ENCODE assay signal across 8 mouse cellular contexts in genomic region chr17:29267931-29268681, GRCm38 (mm10). TPM values are rescaled to one million over a fixed set of nuclear protein-coding genes. Genes with fewer than 3 reads are reported as not detected.
DNase-seq lines count a peak whose midpoint lies in the region; ATAC-seq and TF ChIP-seq lines count a peak whose summit lies in the region.

No protein-coding gene starts in this region.

- peak overlapping the region; percentile 68 for H3K4me3 ChIP-seq in embryonic facial prominence, embryonic 14.5 days (ENCODE audit: low read depth, low read length)
- peak overlapping the region; percentile 28 for H3K4me3 ChIP-seq in kidney, adult 2 months (ENCODE audit: insufficient read depth, low read depth, low read length)
- H3K4me3 ChIP-seq in midbrain, embryonic 10.5 days, result peak overlapping the region; percentile 93

- no peak for TF ChIP-seq CTCF in kidney, adult 2 months (conservative IDR thresholded peaks at IDR 0.05; ENCODE audit: insufficient read depth, insufficient read length, low read depth, low read length)

- no peaks in the 10 kb centered on the region for H3K9me3 ChIP-seq in embryonic facial prominence, embryonic 14.5 days (ENCODE audit: control insufficient read depth, low read length)
- no peaks in the 10 kb centered on the region for H3K9me3 ChIP-seq in midbrain, embryonic 10.5 days (replicated peaks)

- H3K9ac ChIP-seq in embryonic facial prominence, embryonic 14.5 days (ENCODE audit: low read depth, low read length), result peak overlapping the region; percentile 90

- WGBS in embryonic facial prominence, embryonic 14.5 days, result 56% methylated on average over 6 of the region's 6 CpGs
- 39% methylated on average over 6 of the region's 6 CpGs for WGBS in kidney, adult 2 months
- WGBS in midbrain, embryonic 10.5 days, result 61% methylated on average over 6 of the region's 6 CpGs

- H3K27ac ChIP-seq in embryonic facial prominence, embryonic 14.5 days (replicated peaks; ENCODE audit: low read depth, low read length), result peak overlapping the region; percentile 94
- peak overlapping the region; percentile 83; the same call in 1 of the 2 replicates for H3K27ac ChIP-seq in kidney, adult 2 months (ENCODE audit: insufficient read depth, low read depth, low read length)
- H3K27ac ChIP-seq in midbrain, embryonic 10.5 days (replicated peaks), result peak overlapping the region; percentile 94

- intact Hi-C loops in gastrocnemius, postnatal 36 days (cut with DNase I), result loop anchor here (1.0 to 5.0 kb wide), 2 partner anchors 59 to 103 kb away; no protein-coding TSS in a partner anchor

- no peaks in the 10 kb centered on the region for H3K27me3 ChIP-seq in embryonic facial prominence, embryonic 14.5 days (replicated peaks; ENCODE audit: control insufficient read depth, insufficient read depth, low read length)
- no peaks in the 10 kb centered on the region for H3K27me3 ChIP-seq in kidney, adult 2 months (replicated peaks; ENCODE audit: control insufficient read depth, insufficient read depth, low read length)
- H3K27me3 ChIP-seq in midbrain, embryonic 10.5 days (ENCODE audit: low read depth, poor library complexity, severe bottlenecking), result no peaks in the 10 kb centered on the region

- H3K4me2 ChIP-seq in embryonic facial prominence, embryonic 14.5 days (ENCODE audit: low read depth, low read length), result peak overlapping the region; percentile 75

- no peak for TF ChIP-seq POLR2A in kidney, adult 2 months (IDR thresholded peaks at IDR 0.05; ENCODE audit: low read depth, low read length)

- H3K36me3 ChIP-seq in embryonic facial prominence, embryonic 14.5 days (ENCODE audit: control insufficient read depth, insufficient read depth, low read length), result no peaks in the 10 kb centered on the region
- H3K36me3 ChIP-seq in kidney, adult 2 months (ENCODE audit: control insufficient read depth, insufficient read depth, low read length), result no peaks in the 10 kb centered on the region
- H3K36me3 ChIP-seq in midbrain, embryonic 10.5 days, result no peaks in the 10 kb centered on the region

- peaks cover 10% of the 10 kb centered on the region; the same call in 1 of the 2 replicates for H3K4me1 ChIP-seq in embryonic facial prominence, embryonic 14.5 days (ENCODE audit: control insufficient read depth, insufficient read depth, low read length)
- peaks cover 20% of the 10 kb centered on the region for H3K4me1 ChIP-seq in kidney, adult 2 months (ENCODE audit: control insufficient read depth, insufficient read depth, low read length)
- H3K4me1 ChIP-seq in midbrain, embryonic 10.5 days, result peaks cover 32% of the 10 kb centered on the region

- peak; percentile 44 for ATAC-seq in embryonic facial prominence, embryonic 14.5 days (ENCODE audit: low read depth)
- no peak for ATAC-seq in inflammation-experienced regulatory T-cells, adult 6 months

- DNase-seq in heart, adult 11 months, result peak; percentile 90
- no peak for DNase-seq in heart, postnatal 4 days
- peak; percentile 85 for DNase-seq in embryonic facial prominence, embryonic 14.5 days (ENCODE audit: low spot score)
- no peak for DNase-seq in kidney, adult 2 months
- no peak for DNase-seq in midbrain, embryonic 10.5 days (ENCODE audit: low spot score)
- DNase-seq in gastrocnemius, postnatal 36 days, result no peak
- no peak for DNase-seq in right cerebral cortex, postnatal 25 days

RNA-seq across cellular contexts. Expression of gene BC004004, which starts 0.5 kb away (rescaled TPM):
- total RNA-seq in heart, postnatal 4 days (2021), result 100 to 1,000 TPM; 158 to 161 TPM
- polyA plus RNA-seq in embryonic facial prominence, embryonic 14.5 days (2014; fragmentation: Nextera tagmentation; extraction: Ambion mirVana), result 82.1 and 85.6 TPM in 2 replicates
- polyA plus RNA-seq in kidney, adult 2 months (2012; rRNA removed), result 219 and 228 TPM in 2 replicates
- polyA plus RNA-seq in midbrain, embryonic 10.5 days (2016; fragmentation: Nextera tagmentation; extraction: Ambion mirVana), result 62.8 and 67.9 TPM in 2 replicates
- 100 to 1,000 TPM; 120 to 122 (median 120) TPM for polyA plus RNA-seq in inflammation-experienced regulatory T-cells, adult 6 months (2017; shearing (Covaris generic))
- 100 to 1,000 TPM; 104 to 106 TPM for total RNA-seq in gastrocnemius, postnatal 36 days (2021)

RNA-seq across cellular contexts. Expression of gene Ppil1, which starts 4.1 kb away (rescaled TPM):
- total RNA-seq in heart, postnatal 4 days (2021), result 10 to 100 TPM; 39.5 to 39.6 TPM
- polyA plus RNA-seq in embryonic facial prominence, embryonic 14.5 days (2014; fragmentation: Nextera tagmentation; extraction: Ambion mirVana), result 108 and 117 TPM in 2 replicates
- 21.5 and 23.5 TPM in 2 replicates for polyA plus RNA-seq in kidney, adult 2 months (2012; rRNA removed)
- polyA plus RNA-seq in midbrain, embryonic 10.5 days (2016; fragmentation: Nextera tagmentation; extraction: Ambion mirVana), result 205 and 232 TPM in 2 replicates
- 100 to 1,000 TPM in 1 of 3 experiments, 10 to 100 TPM in 2; 59.0 to 107 (median 62.4) TPM for polyA plus RNA-seq in inflammation-experienced regulatory T-cells, adult 6 months (2017; shearing (Covaris generic))
- total RNA-seq in gastrocnemius, postnatal 36 days (2021), result 1 to 10 TPM; 5.9 to 6.0 TPM

RNA-seq across cellular contexts. Expression of gene Cpne5, which starts 30.1 kb away (rescaled TPM):
- 1 to 10 TPM; 5.9 to 8.4 TPM for total RNA-seq in heart, postnatal 4 days (2021)
- 12.4 and 17.1 TPM in 2 replicates for polyA plus RNA-seq in embryonic facial prominence, embryonic 14.5 days (2014; fragmentation: Nextera tagmentation; extraction: Ambion mirVana)
- 0.78 and 1.2 TPM in 2 replicates for polyA plus RNA-seq in kidney, adult 2 months (2012; rRNA removed)
- polyA plus RNA-seq in midbrain, embryonic 10.5 days (2016; fragmentation: Nextera tagmentation; extraction: Ambion mirVana), result 10.7 and 14.8 TPM in 2 replicates
- 1 to 10 TPM in 2 of 3 experiments, under 1 TPM in 1; 0.59 to 2.4 (median 1.7) TPM for polyA plus RNA-seq in inflammation-experienced regulatory T-cells, adult 6 months (2017; shearing (Covaris generic))
- total RNA-seq in gastrocnemius, postnatal 36 days (2021), result not detected

RNA-seq across cellular contexts. Expression of gene Pi16, which starts 49.4 kb away (rescaled TPM):
- total RNA-seq in heart, postnatal 4 days (2021), result 10 to 100 TPM in 1 of 2 experiments, 1 to 10 TPM in 1; 8.8 to 10.2 TPM
- polyA plus RNA-seq in embryonic facial prominence, embryonic 14.5 days (2014; fragmentation: Nextera tagmentation; extraction: Ambion mirVana), result 1.8 and 3.0 TPM in 2 replicates
- 18.4 and 22.2 TPM in 2 replicates for polyA plus RNA-seq in kidney, adult 2 months (2012; rRNA removed)
- polyA plus RNA-seq in midbrain, embryonic 10.5 days (2016; fragmentation: Nextera tagmentation; extraction: Ambion mirVana), result 0.75 and 0.82 TPM in 2 replicates
- polyA plus RNA-seq in inflammation-experienced regulatory T-cells, adult 6 months (2017; shearing (Covaris generic)), result under 1 TPM; 0.30 to 0.57 (median 0.53) TPM
- 10 to 100 TPM; 16.1 to 29.8 TPM for total RNA-seq in gastrocnemius, postnatal 36 days (2021)

Comparison
In these comparisons a context has a peak if more than half of its experiments do, and no peak if none do; other contexts are left out.
1. DNase-seq: peak in heart, adult 11 months (single experiment) and embryonic facial prominence, embryonic 14.5 days (single experiment); none in heart, postnatal 4 days (single experiment), kidney, adult 2 months (single experiment), midbrain, embryonic 10.5 days (single experiment), gastrocnemius, postnatal 36 days (0 of 2) and right cerebral cortex, postnatal 25 days (single experiment).
2. H3K4me3 ChIP-seq: peak in every context shown above with its lines; median percentile 93 in midbrain, embryonic 10.5 days; 68 in embryonic facial prominence, embryonic 14.5 days; 28 in kidney, adult 2 months.
3. Peak in every context shown above with its lines, with median percentiles within 50 percentile points of each other: H3K27ac ChIP-seq.